Mouse (Mus musculus) naive thymus-derived CD4-positive, alpha-beta T cell, adult 5 months (primary cell): ENCODE results near the gene Cdhr5. TPM values are rescaled to one million over a fixed set of nuclear protein-coding genes. Genes with fewer than 3 reads are reported as not detected.

ENCODE experiments used
- polyA plus RNA-seq: library from polyadenylated mRNA; unstranded; fragments of 100-300 nt; shearing (Covaris generic); gene quantifications from one replicate; pipeline ENCODE4 v1.2.1, GENCODE M21; 2017

The Cdhr5 gene
- polyA plus RNA-seq, result not detected

GRCm38 (mm10) chr7:141276546-141276945, at the start of gene Cdhr5:
Gene Cdhr5, minus strand, starts transcription at chr7:141276786.

GRCm38 (mm10) chr7:141291921-141292582, 15.5 kb upstream of the Cdhr5 start, which contains the start of gene Drd4:
Gene Drd4, plus strand, starts transcription at chr7:141292006.

GRCm38 (mm10) chr7:141278766-141279590, 2.4 kb upstream of the Cdhr5 start, which contains the start of gene Sct:
Gene Sct, minus strand, starts transcription at chr7:141279133.

GRCm38 (mm10) chr7:141265739-141266561, 10.6 kb downstream of the Cdhr5 start, which contains the start of gene Irf7:
Gene Irf7, minus strand, starts transcription at chr7:141266481.

GRCm38 (mm10) chr7:141228279-141229067, 48.1 kb downstream of the Cdhr5 start, which contains the start of gene Phrf1:
Gene Phrf1, plus strand, starts transcription at chr7:141228784.

Other genes starting within 250 kb of the Cdhr5 start
- not detected for gene Gm17387, start 247.7 kb downstream of the Cdhr5 start, polyA plus RNA-seq
- 0.85 TPM for gene B4galnt4, start 215.7 kb downstream of the Cdhr5 start, polyA plus RNA-seq
- gene Pkp3, start 198.6 kb downstream of the Cdhr5 start, polyA plus RNA-seq, result 95.4 TPM
- gene Sigirr, start 176.2 kb downstream of the Cdhr5 start, polyA plus RNA-seq, result 73.6 TPM
- not detected for gene Ano9, start 159.0 kb downstream of the Cdhr5 start, polyA plus RNA-seq
- gene Ptdss2, start 154.4 kb downstream of the Cdhr5 start, polyA plus RNA-seq, result 8.6 TPM
- gene Rnh1, start 103.9 kb downstream of the Cdhr5 start, polyA plus RNA-seq, result 49.7 TPM
- gene Hras, start 82.8 kb downstream of the Cdhr5 start, polyA plus RNA-seq, result 25.1 TPM
- gene Lrrc56, start 82.6 kb downstream of the Cdhr5 start, polyA plus RNA-seq, result 2.3 TPM
- gene Lmntd2, start 62.7 kb downstream of the Cdhr5 start, polyA plus RNA-seq, result 6.6 TPM
- 10.0 TPM for gene Rassf7, start 60.9 kb downstream of the Cdhr5 start, polyA plus RNA-seq
- gene Phrf1, start 48.0 kb downstream of the Cdhr5 start, polyA plus RNA-seq, result 112 TPM
- gene Irf7, start 10.3 kb downstream of the Cdhr5 start, polyA plus RNA-seq, result 103 TPM
- gene Sct, start 2.3 kb upstream of the Cdhr5 start, polyA plus RNA-seq, result not detected
- not detected for gene Drd4, start 15.2 kb upstream of the Cdhr5 start, polyA plus RNA-seq
- gene Deaf1, start 50.9 kb upstream of the Cdhr5 start, polyA plus RNA-seq, result 75.5 TPM
- 29.6 TPM for gene Tmem80, start 51.0 kb upstream of the Cdhr5 start, polyA plus RNA-seq
- gene Eps8l2, start 62.1 kb upstream of the Cdhr5 start, polyA plus RNA-seq, result not detected
- 215 TPM for gene Taldo1, start 115.4 kb upstream of the Cdhr5 start, polyA plus RNA-seq
- 31.3 TPM for gene Gatd1, start 137.3 kb upstream of the Cdhr5 start, polyA plus RNA-seq
- gene Cend1, start 152.7 kb upstream of the Cdhr5 start, polyA plus RNA-seq, result not detected
- 72.6 TPM for gene Slc25a22, start 161.1 kb upstream of the Cdhr5 start, polyA plus RNA-seq
- 3.4 TPM for gene Pidd1, start 167.2 kb upstream of the Cdhr5 start, polyA plus RNA-seq
- 2,296 TPM for gene Rplp2, start 170.6 kb upstream of the Cdhr5 start, polyA plus RNA-seq
- gene Pnpla2, start 178.4 kb upstream of the Cdhr5 start, polyA plus RNA-seq, result 132 TPM
- 0.88 TPM for gene Cracr2b, start 184.3 kb upstream of the Cdhr5 start, polyA plus RNA-seq
- gene Cd151, start 190.6 kb upstream of the Cdhr5 start, polyA plus RNA-seq, result 5.6 TPM
- gene Polr2l, start 198.3 kb upstream of the Cdhr5 start, polyA plus RNA-seq, result 20.3 TPM
- gene Tspan4, start 198.5 kb upstream of the Cdhr5 start, polyA plus RNA-seq, result 1.1 TPM